Mouse (Mus musculus): ENCODE data around the gene Col24a1.

DNA sequence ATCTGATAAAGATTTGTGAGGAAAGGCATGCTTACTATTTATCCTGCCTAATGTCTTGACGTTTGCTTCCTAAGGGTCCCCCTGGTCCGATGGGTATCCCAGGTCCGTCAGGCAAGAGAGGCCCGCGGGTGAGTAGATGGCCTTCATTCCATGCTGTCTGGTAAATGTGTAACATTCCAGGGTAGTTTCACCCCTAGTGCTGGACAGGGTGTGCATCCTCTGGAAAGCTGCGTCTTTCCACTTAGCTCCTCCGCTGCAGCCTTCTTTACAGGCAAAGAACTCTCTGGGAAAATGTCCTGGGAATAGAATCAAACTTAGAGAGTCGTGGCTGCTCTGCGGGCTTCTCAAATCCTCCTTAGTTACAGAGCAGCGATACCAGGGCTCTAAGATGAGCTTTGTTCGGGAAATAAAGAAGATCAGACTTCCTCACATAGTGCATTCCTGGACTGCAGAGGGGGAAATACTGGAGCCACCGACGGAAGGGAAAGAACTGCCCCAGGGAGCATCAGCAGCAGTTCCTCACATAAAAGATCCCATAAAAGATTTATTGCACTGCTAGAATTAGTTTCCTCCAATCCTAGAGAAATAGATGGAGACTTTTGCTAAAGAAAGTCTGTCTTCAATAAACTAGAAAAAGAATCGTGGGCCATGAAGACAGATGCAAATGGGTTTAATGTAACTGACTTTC lies 28.5 kb downstream of the Col24a1 start:
- no peak for TF ChIP-seq CTCF (IDR thresholded peaks at IDR 0.05; ENCODE audit: low read depth)
- TF ChIP-seq EP300 (IDR thresholded peaks at IDR 0.05; ENCODE audit: low read depth) = no peak
